Mouse (Mus musculus): ENCODE measurements at regions not wholly inside any gene's neighbourhood (a gene's known extent, or its start where the extent isn't known, plus 50 kb on each side); places are given as distances from the start of the nearest gene placed in this dataset.

- no peaks in the 10 kb centered on the region for H3K9me3 ChIP-seq (ENCODE audit: control insufficient read depth, low read length)
- no peak overlapping the region for H3K4me3 ChIP-seq (ENCODE audit: low read depth, low read length)
- no peaks in the 10 kb centered on the region for H3K36me3 ChIP-seq (ENCODE audit: control insufficient read depth, insufficient read depth, low read length)
- WGBS, result 80% methylated on average over 2 of the region's 2 CpGs
- DNase-seq (ENCODE audit: low spot score) (no peak), ATAC-seq (ENCODE audit: low FRiP score) (no peak)
- H3K4me1 ChIP-seq (replicated peaks; ENCODE audit: control insufficient read depth, insufficient read depth, low read length), result no peaks in the 10 kb centered on the region
- H3K27ac ChIP-seq (ENCODE audit: low read depth, low read length), result no peak overlapping the region
- H3K4me2 ChIP-seq (replicated peaks; ENCODE audit: low read depth, low read length), result no peak overlapping the region
- H3K27me3 ChIP-seq (ENCODE audit: control insufficient read depth, insufficient read depth, low read length), result no peaks in the 10 kb centered on the region
- no peak overlapping the region for H3K9ac ChIP-seq (ENCODE audit: low read depth, low read length)
Observed at GRCm38 (mm10) chr2:148567930-148568481, 104.4 kb upstream of the Nxt1 start.

- Histone ChIP-seq H3K36me3 (ENCODE audit: control insufficient read depth, insufficient read depth, low read length) (no peaks in the 10 kb centered on the region), H3K4me2 (replicated peaks; ENCODE audit: low read depth, low read length) (no peak overlapping the region), H3K9me3 (ENCODE audit: control insufficient read depth, low read length) (no peaks in the 10 kb centered on the region), H3K27me3 (ENCODE audit: control insufficient read depth, insufficient read depth, low read length) (no peaks in the 10 kb centered on the region), H3K27ac (ENCODE audit: low read depth, low read length) (no peak overlapping the region), H3K4me1 (replicated peaks; ENCODE audit: control insufficient read depth, insufficient read depth, low read length) (no peaks in the 10 kb centered on the region), H3K4me3 (ENCODE audit: low read depth, low read length) (no peak overlapping the region), H3K9ac (ENCODE audit: low read depth, low read length) (no peak overlapping the region)
- DNase-seq (ENCODE audit: low spot score), result no peak
- 86% methylated on average over 3 of the region's 3 CpGs for WGBS
- ATAC-seq (ENCODE audit: low FRiP score), result no peak
Observed at GRCm38 (mm10) chr2:148563390-148563789, 109.0 kb upstream of the Nxt1 start.

- no peak overlapping the region for H3K27ac ChIP-seq (ENCODE audit: low read depth, low read length)
- ATAC-seq (ENCODE audit: low FRiP score) (no peak), DNase-seq (ENCODE audit: low spot score) (no peak)
- no peaks in the 10 kb centered on the region for H3K27me3 ChIP-seq (ENCODE audit: control insufficient read depth, insufficient read depth, low read length)
- no peak overlapping the region for H3K4me3 ChIP-seq (ENCODE audit: low read depth, low read length)
- H3K9ac ChIP-seq (ENCODE audit: low read depth, low read length), result no peak overlapping the region
- no peaks in the 10 kb centered on the region for H3K9me3 ChIP-seq (ENCODE audit: control insufficient read depth, low read length)
- 80% methylated on average over 3 of the region's 3 CpGs for WGBS
- no peaks in the 10 kb centered on the region for H3K36me3 ChIP-seq (ENCODE audit: control insufficient read depth, insufficient read depth, low read length)
- no peak overlapping the region for H3K4me2 ChIP-seq (replicated peaks; ENCODE audit: low read depth, low read length)
- H3K4me1 ChIP-seq (replicated peaks; ENCODE audit: control insufficient read depth, insufficient read depth, low read length), result no peaks in the 10 kb centered on the region
Observed at GRCm38 (mm10) chr2:148562041-148562440, 110.4 kb upstream of the Nxt1 start.

GRCm38 (mm10) chr2:148560013-148560773 lies 112.2 kb upstream of the Nxt1 start:
- DNase-seq (ENCODE audit: low spot score) (no peak), ATAC-seq (ENCODE audit: low FRiP score) (no peak; the same call in 1 of the 2 replicates)
- no peak overlapping the region for H3K27ac ChIP-seq (ENCODE audit: low read depth, low read length)
- H3K9ac ChIP-seq (ENCODE audit: low read depth, low read length), result no peak overlapping the region
- no peaks in the 10 kb centered on the region for H3K27me3 ChIP-seq (ENCODE audit: control insufficient read depth, insufficient read depth, low read length)
- H3K4me1 ChIP-seq (replicated peaks; ENCODE audit: control insufficient read depth, insufficient read depth, low read length), result no peaks in the 10 kb centered on the region
- 84% methylated on average over 4 of the region's 4 CpGs for WGBS
- H3K4me3 ChIP-seq (ENCODE audit: low read depth, low read length), result no peak overlapping the region
- no peak overlapping the region for H3K4me2 ChIP-seq (replicated peaks; ENCODE audit: low read depth, low read length)
- H3K36me3 ChIP-seq (ENCODE audit: control insufficient read depth, insufficient read depth, low read length), result no peaks in the 10 kb centered on the region
- no peaks in the 10 kb centered on the region for H3K9me3 ChIP-seq (ENCODE audit: control insufficient read depth, low read length)

GRCm38 (mm10) chr2:148559376-148559775 lies 113.0 kb upstream of the Nxt1 start:
- H3K4me1 ChIP-seq (replicated peaks; ENCODE audit: control insufficient read depth, insufficient read depth, low read length), result no peaks in the 10 kb centered on the region
- H3K4me2 ChIP-seq (replicated peaks; ENCODE audit: low read depth, low read length), result no peak overlapping the region
- H3K36me3 ChIP-seq (ENCODE audit: control insufficient read depth, insufficient read depth, low read length), result no peaks in the 10 kb centered on the region
- H3K4me3 ChIP-seq (ENCODE audit: low read depth, low read length), result no peak overlapping the region
- no peak for ATAC-seq (ENCODE audit: low FRiP score)
- WGBS, result 88% methylated on average over 4 of the region's 4 CpGs
- DNase-seq (ENCODE audit: low spot score), result no peak
- H3K9me3 ChIP-seq (ENCODE audit: control insufficient read depth, low read length), result no peaks in the 10 kb centered on the region
- no peak overlapping the region for H3K9ac ChIP-seq (ENCODE audit: low read depth, low read length)
- H3K27me3 ChIP-seq (ENCODE audit: control insufficient read depth, insufficient read depth, low read length), result no peaks in the 10 kb centered on the region
- no peak overlapping the region for H3K27ac ChIP-seq (ENCODE audit: low read depth, low read length)

GRCm38 (mm10) chr2:148558365-148558764 lies 114.0 kb upstream of the Nxt1 start:
- no peak for DNase-seq (ENCODE audit: low spot score)

GRCm38 (mm10) chr2:148551207-148551606 lies 107.8 kb upstream of the Cd93 start:
- H3K4me3 ChIP-seq (ENCODE audit: low read depth, low read length), result no peak overlapping the region
- no peaks in the 10 kb centered on the region for H3K27me3 ChIP-seq (ENCODE audit: control insufficient read depth, insufficient read depth, low read length)
- H3K4me1 ChIP-seq (replicated peaks; ENCODE audit: control insufficient read depth, insufficient read depth, low read length), result no peaks in the 10 kb centered on the region
- DNase-seq (ENCODE audit: low spot score) (no peak), ATAC-seq (ENCODE audit: low FRiP score) (no peak)
- H3K36me3 ChIP-seq (ENCODE audit: control insufficient read depth, insufficient read depth, low read length), result no peaks in the 10 kb centered on the region
- H3K9me3 ChIP-seq (ENCODE audit: control insufficient read depth, low read length), result no peaks in the 10 kb centered on the region
- H3K4me2 ChIP-seq (replicated peaks; ENCODE audit: low read depth, low read length), result no peak overlapping the region
- H3K27ac ChIP-seq (ENCODE audit: low read depth, low read length), result no peak overlapping the region
- WGBS, result 88% methylated on average over 4 of the region's 4 CpGs
- no peak overlapping the region for H3K9ac ChIP-seq (ENCODE audit: low read depth, low read length)

More at GRCm38 (mm10) chr2:148558365-148558764, 114.0 kb upstream of the Nxt1 start:
- H3K9ac ChIP-seq (ENCODE audit: low read depth, low read length), result no peak overlapping the region
- no peaks in the 10 kb centered on the region for H3K27me3 ChIP-seq (ENCODE audit: control insufficient read depth, insufficient read depth, low read length)
- H3K4me2 ChIP-seq (replicated peaks; ENCODE audit: low read depth, low read length), result no peak overlapping the region
- no peaks in the 10 kb centered on the region for H3K4me1 ChIP-seq (replicated peaks; ENCODE audit: control insufficient read depth, insufficient read depth, low read length)
- H3K4me3 ChIP-seq (ENCODE audit: low read depth, low read length), result no peak overlapping the region
- H3K36me3 ChIP-seq (ENCODE audit: control insufficient read depth, insufficient read depth, low read length), result no peaks in the 10 kb centered on the region
- no peak for ATAC-seq (ENCODE audit: low FRiP score)
- H3K27ac ChIP-seq (ENCODE audit: low read depth, low read length), result no peak overlapping the region
- no peaks in the 10 kb centered on the region for H3K9me3 ChIP-seq (ENCODE audit: control insufficient read depth, low read length)

GRCm38 (mm10) chr2:148549618-148550017 lies 106.3 kb upstream of the Cd93 start:
- H3K27me3 ChIP-seq (ENCODE audit: control insufficient read depth, insufficient read depth, low read length), result no peaks in the 10 kb centered on the region
- no peak for ATAC-seq (ENCODE audit: low FRiP score)
- no peaks in the 10 kb centered on the region for H3K9me3 ChIP-seq (ENCODE audit: control insufficient read depth, low read length)
- DNase-seq (ENCODE audit: low spot score), result no peak
- H3K27ac ChIP-seq (ENCODE audit: low read depth, low read length), result no peak overlapping the region
- H3K4me3 ChIP-seq (ENCODE audit: low read depth, low read length), result no peak overlapping the region
- WGBS, result 72% methylated on average over 1 of the region's 1 CpGs
- H3K4me1 ChIP-seq (replicated peaks; ENCODE audit: control insufficient read depth, insufficient read depth, low read length), result no peaks in the 10 kb centered on the region
- no peak overlapping the region for H3K9ac ChIP-seq (ENCODE audit: low read depth, low read length)
- H3K4me2 ChIP-seq (replicated peaks; ENCODE audit: low read depth, low read length), result no peak overlapping the region
- H3K36me3 ChIP-seq (ENCODE audit: control insufficient read depth, insufficient read depth, low read length), result no peaks in the 10 kb centered on the region

GRCm38 (mm10) chr2:148542340-148542739 lies 99.0 kb upstream of the Cd93 start:
- Histone ChIP-seq H3K4me1 (replicated peaks; ENCODE audit: control insufficient read depth, insufficient read depth, low read length) (no peaks in the 10 kb centered on the region), H3K27me3 (ENCODE audit: control insufficient read depth, insufficient read depth, low read length) (no peaks in the 10 kb centered on the region), H3K9me3 (ENCODE audit: control insufficient read depth, low read length) (no peaks in the 10 kb centered on the region), H3K4me2 (replicated peaks; ENCODE audit: low read depth, low read length) (no peak overlapping the region), H3K27ac (ENCODE audit: low read depth, low read length) (no peak overlapping the region), H3K4me3 (ENCODE audit: low read depth, low read length) (no peak overlapping the region), H3K36me3 (ENCODE audit: control insufficient read depth, insufficient read depth, low read length) (no peaks in the 10 kb centered on the region), H3K9ac (ENCODE audit: low read depth, low read length) (no peak overlapping the region)
- DNase-seq (ENCODE audit: low spot score) (no peak), ATAC-seq (ENCODE audit: low FRiP score) (no peak)
